Mouse (Mus musculus) MEL (cell line): ENCODE results near the gene Klk6. TPM values are rescaled to one million over a fixed set of nuclear protein-coding genes. Genes with fewer than 3 reads are reported as not detected.

Experiments
- DNase-seq: peaks from one replicate; pipeline ENCODE4 v3.0.0; 2011; ENCODE audit warnings: low read depth, low spot score
- H3K27ac ChIP-seq: 2 replicates; pipeline ENCODE4 v1.5.1; 2012; ENCODE audit warnings: low read depth, mild to moderate bottlenecking, control low read depth, low read length, moderate library complexity; ENCODE audit not compliant: control insufficient read depth
- H3K27me3 ChIP-seq, 2 experiments: fragments of 150-350 bp in 1 of 2; sonication (generic) in 1 of 2; 2 replicates each; pipeline ENCODE4 v1.6.1; 2012; ENCODE audit warnings: low read length in 2 of 2, mild to moderate bottlenecking in 2 of 2, improper control_type of control experiment in 1 of 2, moderate library complexity in 1 of 2; ENCODE audit not compliant: insufficient read depth in 2 of 2, control insufficient read depth in 1 of 2
- H3K36me3 ChIP-seq, 2 experiments: 2 replicates each; pipeline ENCODE4 v1.6.1; 2012 to 2014; ENCODE audit warnings: low read length in 2 of 2, improper control_type of control experiment in 1 of 2, inconsistent platforms in 1 of 2, mild to moderate bottlenecking in 1 of 2; ENCODE audit not compliant: insufficient read depth in 2 of 2, control insufficient read depth in 1 of 2
- H3K4me1 ChIP-seq, 2 experiments: fragments of 150-350 bp in 1 of 2; sonication (generic) in 1 of 2; 2 replicates each; pipeline ENCODE4 v1.6.1; 2012; ENCODE audit warnings: low read length in 2 of 2, improper control_type of control experiment in 1 of 2, mild to moderate bottlenecking in 1 of 2; ENCODE audit not compliant: insufficient read depth in 2 of 2, control insufficient read depth in 1 of 2
- H3K4me3 ChIP-seq, 2 experiments: fragments of 150-350 bp in 1 of 2; sonication (generic) in 1 of 2; 2 replicates each; pipeline ENCODE4 v1.5.1; 2012; ENCODE audit warnings: low read depth in 2 of 2, low read length in 2 of 2, mild to moderate bottlenecking in 2 of 2, moderate library complexity in 2 of 2, control low read depth in 1 of 2, improper control_type of control experiment in 1 of 2; ENCODE audit not compliant: control insufficient read depth in 1 of 2, insufficient read depth in 1 of 2
- H3K79me2 ChIP-seq: 2 replicates; pipeline ENCODE4 v1.6.1; 2012; ENCODE audit warnings: mild to moderate bottlenecking, low read length, moderate library complexity; ENCODE audit not compliant: control insufficient read depth, poor library complexity, insufficient read depth
- H3K9ac ChIP-seq: 2 replicates; pipeline ENCODE4 v1.6.1; 2012; ENCODE audit warnings: low read depth, mild to moderate bottlenecking, control low read depth, low read length, moderate library complexity; ENCODE audit not compliant: control insufficient read depth, poor library complexity, severe bottlenecking
- H3K9me3 ChIP-seq: fragments of 150-350 bp; sonication (generic); replicated peaks from 2 replicates; pipeline ENCODE4 v1.6.1; 2012; ENCODE audit warnings: mild to moderate bottlenecking, low read length, improper control_type of control experiment, moderate library complexity; ENCODE audit not compliant: insufficient read depth
- CHD1 ChIP-seq: IDR thresholded peaks from 2 replicates; pipeline ENCODE4 v1.6.1; 2012; ENCODE audit warnings: low read depth, mild to moderate bottlenecking, inconsistent platforms, low read length, improper control_type of control experiment
- CHD2 ChIP-seq: IDR thresholded peaks from 2 replicates; pipeline ENCODE4 v1.6.1; 2011; ENCODE audit warnings: low read length, improper control_type of control experiment
- CTCF ChIP-seq, 3 experiments: IDR thresholded peaks in 2 of 3; conservative IDR thresholded peaks in 1 of 3; 2 replicates each; pipeline ENCODE4 v1.5.1; 2011 to 2012; ENCODE audit warnings: low read length in 3 of 3, low read depth in 2 of 3, mild to moderate bottlenecking in 2 of 3, improper control_type of control experiment in 1 of 3, inconsistent platforms in 1 of 3, mixed read lengths in 1 of 3, moderate library complexity in 1 of 3; ENCODE audit not compliant: control insufficient read depth in 1 of 3, insufficient read depth in 1 of 3, poor library complexity in 1 of 3, severe bottlenecking in 1 of 3
- E2F4 ChIP-seq: IDR thresholded peaks from 2 replicates; pipeline ENCODE4 v1.6.1; 2011; ENCODE audit warnings: low read depth, low read length, improper control_type of control experiment, borderline replicate concordance
- EP300 ChIP-seq, 2 experiments: IDR thresholded peaks; 2 replicates each; pipeline ENCODE4 v1.6.1; 2011; ENCODE audit warnings: improper control_type of control experiment in 2 of 2, low read length in 2 of 2, low read depth in 1 of 2, mild to moderate bottlenecking in 1 of 2
- ETS1 ChIP-seq: IDR thresholded peaks from 2 replicates; pipeline ENCODE4 v1.6.1; 2012; ENCODE audit warnings: low read depth, mild to moderate bottlenecking, inconsistent platforms, low read length, improper control_type of control experiment, moderate library complexity
- GABPA ChIP-seq: IDR thresholded peaks from 2 replicates; pipeline ENCODE4 v1.6.1; 2012; ENCODE audit warnings: low read depth, mild to moderate bottlenecking, inconsistent platforms, low read length, improper control_type of control experiment, moderate library complexity
- GATA1 ChIP-seq: IDR thresholded peaks from 2 replicates; pipeline ENCODE4 v1.6.1; 2011; ENCODE audit warnings: low read depth, low read length, improper control_type of control experiment
- KAT2A ChIP-seq: conservative IDR thresholded peaks from 2 replicates; pipeline ENCODE4 v1.6.1; 2012; ENCODE audit warnings: low read depth, low read length, improper control_type of control experiment, inconsistent platforms
- MAFK ChIP-seq: IDR thresholded peaks from 2 replicates; pipeline ENCODE4 v1.6.1; 2011; ENCODE audit warnings: low read depth, mild to moderate bottlenecking, low read length, improper control_type of control experiment, borderline replicate concordance
- MAZ ChIP-seq: IDR thresholded peaks from 2 replicates; pipeline ENCODE4 v1.6.1; 2012; ENCODE audit warnings: low read depth, mild to moderate bottlenecking, inconsistent platforms, low read length, improper control_type of control experiment
- MXI1 ChIP-seq: IDR thresholded peaks from 2 replicates; pipeline ENCODE4 v1.6.1; 2011; ENCODE audit warnings: mild to moderate bottlenecking, low read depth, low read length, improper control_type of control experiment
- NRF1 ChIP-seq: IDR thresholded peaks from 2 replicates; pipeline ENCODE4 v1.6.1; 2014; ENCODE audit warnings: low read depth, mild to moderate bottlenecking, inconsistent platforms, low read length, improper control_type of control experiment, moderate library complexity; ENCODE audit not compliant: poor library complexity, insufficient read depth, severe bottlenecking
- POLR2A ChIP-seq, 2 experiments: IDR thresholded peaks; 2 replicates each; pipeline ENCODE4 v1.6.1; 2011 to 2012; ENCODE audit warnings: low read length in 2 of 2, mild to moderate bottlenecking in 2 of 2, control low read depth in 1 of 2, improper control_type of control experiment in 1 of 2, low read depth in 1 of 2, moderate library complexity in 1 of 2; ENCODE audit not compliant: control insufficient read depth in 1 of 2, insufficient read depth in 1 of 2, poor library complexity in 1 of 2
- RAD21 ChIP-seq: IDR thresholded peaks from 2 replicates; pipeline ENCODE4 v1.6.1; 2011; ENCODE audit warnings: mild to moderate bottlenecking, low read depth, low read length, improper control_type of control experiment
- RCOR1 ChIP-seq: IDR thresholded peaks from 2 replicates; pipeline ENCODE4 v1.6.1; 2012; ENCODE audit warnings: low read depth, mild to moderate bottlenecking, inconsistent platforms, low read length, improper control_type of control experiment
- SMC3 ChIP-seq: IDR thresholded peaks from 2 replicates; pipeline ENCODE4 v1.6.1; 2011; ENCODE audit warnings: low read depth, low read length, improper control_type of control experiment
- TCF12 ChIP-seq: IDR thresholded peaks from 2 replicates; pipeline ENCODE4 v1.6.1; 2014; ENCODE audit warnings: low read depth, mild to moderate bottlenecking, inconsistent platforms, low read length, improper control_type of control experiment, moderate library complexity
- USF2 ChIP-seq, 2 experiments: IDR thresholded peaks; 2 replicates each; pipeline ENCODE4 v1.6.1; 2011 to 2012; ENCODE audit warnings: improper control_type of control experiment in 2 of 2, low read length in 2 of 2, borderline replicate concordance in 1 of 2, inconsistent platforms in 1 of 2, low read depth in 1 of 2, mild to moderate bottlenecking in 1 of 2; ENCODE audit not compliant: insufficient read depth in 1 of 2
- ZC3H11A ChIP-seq: IDR thresholded peaks from 2 replicates; pipeline ENCODE4 v1.6.1; 2012; ENCODE audit warnings: low read depth, mild to moderate bottlenecking, inconsistent platforms, low read length, improper control_type of control experiment
- ZKSCAN1 ChIP-seq: IDR thresholded peaks from 2 replicates; pipeline ENCODE4 v1.6.1; 2012; ENCODE audit warnings: low read depth, mild to moderate bottlenecking, inconsistent platforms, low read length, improper control_type of control experiment, moderate library complexity
- ZMIZ1 ChIP-seq: IDR thresholded peaks from 2 replicates; pipeline ENCODE4 v1.6.1; 2012; ENCODE audit warnings: low read depth, mild to moderate bottlenecking, inconsistent platforms, low read length, improper control_type of control experiment, moderate library complexity
- ZNF384 ChIP-seq: IDR thresholded peaks from 2 replicates; pipeline ENCODE4 v1.6.1; 2012; ENCODE audit warnings: low read depth, mild to moderate bottlenecking, inconsistent platforms, low read length, improper control_type of control experiment
- polyA plus RNA-seq, 2 experiments: library from polyadenylated mRNA; stranded (reverse) in 1 of 2; unstranded in 1 of 2; fragments of >175 nt in 1 of 2; fragments of >200 nt in 1 of 2; gene quantifications; 2 replicates each; pipeline versions ENCODE4 v1.2.1 to v1.2.4; 2012; ENCODE audit warnings: low replicate concordance in 2 of 2, low read depth in 1 of 2; ENCODE audit not compliant: insufficient read length in 2 of 2, insufficient read depth in 1 of 2, missing spikeins in 1 of 2
- total RNA-seq: library from RNA; depleted of rRNA; stranded (reverse); fragments of 300-350 nt; gene quantifications from 2 replicates; pipeline ENCODE4 v1.2.3, GENCODE M21; 2012

Gene Klk6
- total and polyA plus RNA-seq, 3 experiments, result not detected

DNA sequence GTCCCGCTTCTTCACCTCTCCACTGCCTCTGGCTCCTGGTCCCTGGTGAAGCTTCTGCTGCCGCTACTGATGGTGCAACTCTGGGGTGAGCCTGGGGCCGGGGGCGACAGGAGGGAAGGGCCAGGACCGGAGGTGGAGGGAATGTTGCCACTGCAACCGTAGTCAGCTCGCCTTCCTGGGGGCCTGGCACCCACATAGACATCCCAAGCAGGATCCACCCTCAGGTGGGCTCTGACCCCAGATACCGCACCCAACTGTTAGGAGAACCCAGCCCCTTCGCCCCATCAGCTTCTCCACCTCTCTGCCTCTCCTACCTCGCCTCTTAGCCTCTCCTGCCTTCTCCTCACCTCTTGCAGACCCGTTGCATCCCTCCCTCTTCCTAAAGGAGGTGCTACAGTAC lies 42.8 kb upstream of the Klk6 start:
- no peak for DNase-seq
- Histone ChIP-seq H3K4me1 (no peaks in the 10 kb centered on the region), H3K79me2 (no peaks in the 10 kb centered on the region), H3K27ac (no peak overlapping the region), H3K9me3 (no peaks in the 10 kb centered on the region), H3K27me3 (no peaks in the 10 kb centered on the region; a peak in 1 of 4 replicates), H3K9ac (no peak overlapping the region), H3K4me3 (no peak overlapping the region), H3K36me3 (no peaks in the 10 kb centered on the region)
- TF ChIP-seq USF2 (IDR thresholded peaks at IDR 0.05; ENCODE audit: borderline replicate concordance in 1 of 2, insufficient read depth in 1 of 2, low read depth in 1 of 2, low read length in 2 of 2) (no peak), SMC3 (no peak), ZC3H11A (no peak), ETS1 (no peak), TCF12 (no peak), ZMIZ1 (no peak)

GRCm38 (mm10) chr7:43782275-43783265 lies 41.7 kb upstream of the Klk6 start:
- H3K36me3 ChIP-seq, result no peaks in the 10 kb centered on the region
- no peaks in the 10 kb centered on the region for H3K79me2 ChIP-seq
- no peak overlapping the region for H3K27ac ChIP-seq
- no peaks in the 10 kb centered on the region for H3K9me3 ChIP-seq
- H3K4me3 ChIP-seq, result no peak overlapping the region
- peak in 1 of 3 experiments; percentile 23; a peak in 1 of 6 replicates for TF ChIP-seq CTCF (IDR thresholded peaks at IDR 0.05 in 2 of 3, conservative IDR thresholded peaks at IDR 0.05 in 1 of 3; ENCODE audit: control insufficient read depth in 1 of 3, insufficient read depth in 1 of 3, low read depth in 2 of 3, low read length in 3 of 3, poor library complexity in 1 of 3, severe bottlenecking in 1 of 3)
- TF ChIP-seq MAZ, result no peak
- no peak for TF ChIP-seq E2F4
- no peak for DNase-seq
- no peaks in the 10 kb centered on the region; a peak in 1 of 4 replicates for H3K27me3 ChIP-seq
- no peak overlapping the region for H3K9ac ChIP-seq
- no peaks in the 10 kb centered on the region for H3K4me1 ChIP-seq

DNA sequence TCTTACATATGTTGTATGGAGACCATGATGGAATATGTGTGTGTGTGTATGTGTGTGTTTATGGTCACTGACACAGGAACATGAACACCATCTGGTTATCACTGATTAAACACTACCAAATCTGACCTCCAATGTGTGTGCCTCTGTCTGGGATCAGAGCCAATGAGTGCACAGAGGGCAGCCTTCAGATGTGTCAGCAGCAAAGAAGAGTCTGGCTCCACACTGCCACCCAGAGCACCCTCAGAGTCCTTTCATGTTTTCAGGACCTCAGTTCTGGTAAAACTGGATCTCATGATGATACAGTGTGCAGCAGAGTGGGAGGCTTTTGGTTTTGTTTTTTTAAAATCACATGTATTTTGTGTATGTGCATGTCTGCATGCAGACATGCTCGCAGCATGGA lies 39.0 kb upstream of the Klk6 start:
- Histone ChIP-seq H3K27ac (no peak overlapping the region), H3K27me3 (no peaks in the 10 kb centered on the region; a peak in 1 of 4 replicates), H3K9ac (no peak overlapping the region), H3K9me3 (no peaks in the 10 kb centered on the region), H3K4me1 (no peaks in the 10 kb centered on the region), H3K79me2 (no peaks in the 10 kb centered on the region), H3K36me3 (no peaks in the 10 kb centered on the region), H3K4me3 (no peak overlapping the region)
- DNase-seq, result no peak
- TF ChIP-seq GATA1 (no peak), CHD1 (no peak), GABPA (no peak), RAD21 (no peak), ZKSCAN1 (no peak), ZMIZ1 (no peak), NRF1 (no peak), EP300 (IDR thresholded peaks at IDR 0.05; ENCODE audit: low read depth in 1 of 2, low read length in 2 of 2) (no peak), CTCF (IDR thresholded peaks at IDR 0.05 in 2 of 3, conservative IDR thresholded peaks at IDR 0.05 in 1 of 3; ENCODE audit: control insufficient read depth in 1 of 3, insufficient read depth in 1 of 3, low read depth in 2 of 3, low read length in 3 of 3, poor library complexity in 1 of 3, severe bottlenecking in 1 of 3) (no peak), KAT2A (no peak), POLR2A (IDR thresholded peaks at IDR 0.05; ENCODE audit: control insufficient read depth in 1 of 2, insufficient read depth in 1 of 2, low read depth in 1 of 2, low read length in 2 of 2, poor library complexity in 1 of 2) (no peak), CHD2 (no peak), RCOR1 (no peak), MXI1 (no peak), ZNF384 (no peak), MAFK (no peak)
